In the genomic region with DNA sequence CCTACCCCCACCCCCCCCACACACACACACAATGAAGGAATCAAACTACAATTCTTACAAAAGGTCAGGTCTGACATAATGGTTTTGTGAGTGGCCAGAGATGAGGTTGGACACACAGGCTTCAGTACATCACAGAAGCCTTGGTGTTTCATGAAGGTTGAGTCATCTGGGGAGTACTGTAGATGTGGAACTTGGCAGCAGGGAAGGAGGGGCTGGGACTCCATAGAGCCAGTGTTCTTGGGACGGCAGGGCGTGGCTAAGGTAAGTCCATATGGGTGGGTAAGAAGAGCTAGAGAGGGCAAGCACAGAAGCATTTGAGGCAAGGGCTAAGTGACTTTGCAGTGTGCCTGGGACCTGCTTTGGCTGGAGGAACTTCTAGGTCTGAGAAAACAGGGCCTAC, we compare ENCODE assay signal across 18 mouse cellular contexts.
"Had no signal": no experiment of that assay in that cellular context is flagged by ENCODE, and none has a peak within 500 bp of the region (broad histone marks: within the 10 kb centered on the region; RNA-seq: fewer than 3 reads in every experiment).

No protein-coding gene starts in this region.

- DNase-seq: kidney, adult 2 months; kidney, postnatal 10 days; kidney, postnatal 36 days; layer of hippocampus, postnatal 36 days; liver, embryonic 13.5 days; lung, postnatal 14 days; lung, postnatal 4 days; midbrain, embryonic 14.5 days; right cerebral cortex, adult 18-20 months; right cerebral cortex, postnatal 25 days; spleen, adult 18-20 months; thymus, postnatal 25 days had no signal

- H3K27me3 ChIP-seq: kidney, embryonic 15.5 days; liver, embryonic 13.5 days; lung, embryonic 15.5 days; neural tube, embryonic 12.5 days; neural tube, embryonic 15.5 days had no signal

- H3K9ac ChIP-seq: kidney, embryonic 15.5 days; liver, embryonic 13.5 days; lung, embryonic 15.5 days; neural tube, embryonic 12.5 days; neural tube, embryonic 15.5 days had no signal

- H3K27ac ChIP-seq: kidney, embryonic 15.5 days; left cerebral cortex, adult 2 months; liver, embryonic 13.5 days; lung, embryonic 15.5 days; neural tube, embryonic 12.5 days; neural tube, embryonic 15.5 days had no signal

- H3K9me3 ChIP-seq: kidney, embryonic 15.5 days; liver, embryonic 13.5 days; lung, embryonic 15.5 days; neural tube, embryonic 12.5 days; neural tube, embryonic 15.5 days had no signal

- H3K4me2 ChIP-seq: kidney, embryonic 15.5 days; liver, embryonic 13.5 days; lung, embryonic 15.5 days; midbrain, embryonic 11.5 days; neural tube, embryonic 12.5 days; neural tube, embryonic 15.5 days had no signal

- H3K4me3 ChIP-seq: kidney, embryonic 15.5 days; left cerebral cortex, adult 2 months; liver, embryonic 13.5 days; lung, embryonic 15.5 days; neural tube, embryonic 12.5 days; neural tube, embryonic 15.5 days had no signal
